Mouse (Mus musculus) kidney, postnatal 0 days (tissue): ENCODE results near the gene Kcnh7. TPM values are rescaled to one million over a fixed set of nuclear protein-coding genes. Genes with fewer than 3 reads are reported as not detected.
A peak's percentile ranks its signal among the peaks of the same experiment; 100 is the strongest.

Experiments
- ATAC-seq: fragments of 200-750 bp; cut with Nextera tagmentation; replicated peaks from 2 replicates; pipeline ENCODE4 v1.8.0; 2017; ENCODE audit warnings: low read depth, moderate number of reproducible peaks, moderate TSS enrichment, moderate library complexity; ENCODE audit not compliant: low FRiP score
- DNase-seq: peaks from one replicate; pipeline ENCODE4 v3.0.0-alpha.2; 2016; ENCODE audit warnings: low spot score
- H3K27ac ChIP-seq: fragments of 300-500 bp; sonication (generic); 2 replicates; pipeline ENCODE4 v1.5.1; 2014; ENCODE audit warnings: mild to moderate bottlenecking
- H3K27me3 ChIP-seq: fragments of 300-500 bp; sonication (generic); 2 replicates; pipeline ENCODE4 v1.6.1; 2014; ENCODE audit warnings: low read length, mixed read lengths; ENCODE audit not compliant: insufficient read depth
- H3K36me3 ChIP-seq: fragments of 300-500 bp; sonication (generic); 2 replicates; pipeline ENCODE4 v1.6.1; 2014; ENCODE audit warnings: low read length, mixed read lengths; ENCODE audit not compliant: insufficient read depth
- H3K4me1 ChIP-seq: fragments of 300-500 bp; sonication (generic); replicated peaks from 2 replicates; pipeline ENCODE4 v1.6.1; 2014; ENCODE audit warnings: antibody characterized with exemption, low read length, mixed read lengths; ENCODE audit not compliant: insufficient read depth
- H3K4me2 ChIP-seq: fragments of 300-500 bp; sonication (generic); 2 replicates; pipeline ENCODE4 v1.6.1; 2014; ENCODE audit warnings: mild to moderate bottlenecking, low read length, moderate library complexity, mixed read lengths
- H3K4me3 ChIP-seq: fragments of 300-500 bp; sonication (generic); replicated peaks from 2 replicates; pipeline ENCODE4 v1.5.1; 2014; ENCODE audit warnings: low read depth, low read length
- H3K9ac ChIP-seq: fragments of 300-500 bp; sonication (generic); 2 replicates; pipeline ENCODE4 v1.6.1; 2014; ENCODE audit warnings: low read depth, low read length
- H3K9me3 ChIP-seq: fragments of 300-500 bp; sonication (generic); replicated peaks from 2 replicates; pipeline ENCODE4 v1.6.1; 2016; ENCODE audit warnings: low read length, inconsistent platforms, mixed read lengths
- CTCF ChIP-seq: IDR thresholded peaks from 2 replicates; pipeline ENCODE4 v1.5.1; 2016; ENCODE audit warnings: antibody characterized with exemption, low read depth, mild to moderate bottlenecking, moderate library complexity
- WGBS: fragments of 180-500 bp; shearing (Covaris S2); extraction: QIAGEN DNeasy Blood & Tissue Kit; methylation state at CpG from one replicate; pipeline ENCODE4 v1.1.7; 2014; 5-methylcytosine and 5-hydroxymethylcytosine counted together
- polyA plus RNA-seq: library from polyadenylated mRNA; unstranded; fragments of >200 nt; fragmentation: Nextera tagmentation; extraction: Ambion mirVana; gene quantifications from 2 replicates; pipeline ENCODE4 v1.2.1, GENCODE M21; 2015

Gene Kcnh7
- polyA plus RNA-seq, 1 experiment from 2014 or later = 0.46 TPM

- no peaks in the 10 kb centered on the region for H3K36me3 ChIP-seq
- no peak overlapping the region for H3K27ac ChIP-seq
- no peaks in the 10 kb centered on the region for H3K27me3 ChIP-seq
- H3K4me1 ChIP-seq = no peaks in the 10 kb centered on the region
- DNase-seq (no peak), ATAC-seq (no peak)
- no peak overlapping the region for H3K4me3 ChIP-seq
- no peak overlapping the region for H3K9ac ChIP-seq
- H3K9me3 ChIP-seq = no peaks in the 10 kb centered on the region
- H3K4me2 ChIP-seq = no peak overlapping the region
- WGBS = 53% methylated on average over 2 of the region's 2 CpGs
- no peak for TF ChIP-seq CTCF
Measured at GRCm38 (mm10) chr2:62819231-62819630, 364.9 kb downstream of the Kcnh7 start.

GRCm38 (mm10) chr2:62816016-62816415 is 368.1 kb downstream of the Kcnh7 start:
- DNase-seq (peak; percentile 4), ATAC-seq (no peak)
- Histone ChIP-seq H3K4me2 (no peak overlapping the region), H3K4me3 (no peak overlapping the region), H3K27me3 (no peaks in the 10 kb centered on the region), H3K36me3 (no peaks in the 10 kb centered on the region), H3K9ac (no peak overlapping the region), H3K9me3 (no peaks in the 10 kb centered on the region), H3K4me1 (no peaks in the 10 kb centered on the region), H3K27ac (no peak overlapping the region)
- WGBS = 53% methylated on average over 3 of the region's 3 CpGs
- no peak for TF ChIP-seq CTCF

- H3K27ac ChIP-seq = no peak overlapping the region
- no peak for TF ChIP-seq CTCF
- H3K4me3 ChIP-seq = no peak overlapping the region
- no peak for ATAC-seq
- H3K9ac ChIP-seq = no peak overlapping the region
- no peaks in the 10 kb centered on the region for H3K4me1 ChIP-seq
- DNase-seq = no peak
- 59% methylated on average over 4 of the region's 4 CpGs for WGBS
- H3K27me3 ChIP-seq = no peaks in the 10 kb centered on the region
- H3K9me3 ChIP-seq = no peaks in the 10 kb centered on the region
- H3K4me2 ChIP-seq = no peak overlapping the region
- H3K36me3 ChIP-seq = no peaks in the 10 kb centered on the region
Measured at GRCm38 (mm10) chr2:62808813-62809212, 375.3 kb downstream of the Kcnh7 start.

GRCm38 (mm10) chr2:62807476-62807882 is 376.6 kb downstream of the Kcnh7 start:
- Histone ChIP-seq H3K4me1 (no peaks in the 10 kb centered on the region), H3K27ac (no peak overlapping the region), H3K4me2 (no peak overlapping the region), H3K27me3 (no peaks in the 10 kb centered on the region), H3K4me3 (no peak overlapping the region), H3K9me3 (no peaks in the 10 kb centered on the region), H3K36me3 (no peaks in the 10 kb centered on the region), H3K9ac (no peak overlapping the region)
- ATAC-seq = no peak
- 52% methylated on average over 3 of the region's 3 CpGs for WGBS
- DNase-seq = no peak
- no peak for TF ChIP-seq CTCF

- WGBS = 93% methylated on average over 3 of the region's 3 CpGs
- no peak overlapping the region for H3K9ac ChIP-seq
- DNase-seq (no peak), ATAC-seq (no peak)
- H3K4me3 ChIP-seq = no peak overlapping the region
- TF ChIP-seq CTCF = no peak
- H3K9me3 ChIP-seq = no peaks in the 10 kb centered on the region
- no peaks in the 10 kb centered on the region for H3K27me3 ChIP-seq
- no peak overlapping the region for H3K4me2 ChIP-seq
- H3K27ac ChIP-seq = no peak overlapping the region
- H3K36me3 ChIP-seq = no peaks in the 10 kb centered on the region
- no peaks in the 10 kb centered on the region for H3K4me1 ChIP-seq
Measured at GRCm38 (mm10) chr2:62806931-62807330, 377.2 kb downstream of the Kcnh7 start.

GRCm38 (mm10) chr2:62804030-62804429 is 380.1 kb downstream of the Kcnh7 start:
- Histone ChIP-seq H3K36me3 (no peaks in the 10 kb centered on the region), H3K27me3 (no peaks in the 10 kb centered on the region), H3K27ac (no peak overlapping the region), H3K9ac (no peak overlapping the region), H3K4me3 (no peak overlapping the region), H3K4me2 (no peak overlapping the region), H3K9me3 (no peaks in the 10 kb centered on the region), H3K4me1 (no peaks in the 10 kb centered on the region)
- no peak for TF ChIP-seq CTCF
- ATAC-seq = no peak
- WGBS = 70% methylated on average over 1 of the region's 1 CpGs
- no peak for DNase-seq

GRCm38 (mm10) chr2:62784460-62785038 is 399.5 kb downstream of the Kcnh7 start:
- H3K36me3 ChIP-seq = no peaks in the 10 kb centered on the region
- no peak overlapping the region for H3K4me2 ChIP-seq
- no peaks in the 10 kb centered on the region for H3K4me1 ChIP-seq
- no peaks in the 10 kb centered on the region for H3K27me3 ChIP-seq
- H3K9ac ChIP-seq = no peak overlapping the region
- TF ChIP-seq CTCF = no peak
- DNase-seq (peak; percentile 6), ATAC-seq (no peak)
- no peak overlapping the region for H3K27ac ChIP-seq
- H3K9me3 ChIP-seq = no peaks in the 10 kb centered on the region
- 80% methylated on average over 2 of the region's 2 CpGs for WGBS
- no peak overlapping the region for H3K4me3 ChIP-seq
